Mouse (Mus musculus) brain, embryonic 14.5 days (tissue): ENCODE data around the gene Myo15b.

ENCODE experiments used
- CTCF ChIP-seq: fragments of 200-500 bp; IDR thresholded peaks from 2 replicates; pipeline ENCODE4 v1.5.1; 2012; ENCODE audit warnings: inconsistent platforms, mild to moderate bottlenecking, moderate library complexity, borderline replicate concordance; ENCODE audit not compliant: insufficient read depth, insufficient read length; ENCODE audit errors: extremely low read depth
- POLR2A ChIP-seq: fragments of 200-500 bp; IDR thresholded peaks from 2 replicates; pipeline ENCODE4 v1.6.1; 2012; ENCODE audit warnings: mild to moderate bottlenecking, inconsistent platforms, borderline replicate concordance; ENCODE audit not compliant: poor library complexity, insufficient read depth, insufficient read length, severe bottlenecking; ENCODE audit errors: extremely low read depth

DNA sequence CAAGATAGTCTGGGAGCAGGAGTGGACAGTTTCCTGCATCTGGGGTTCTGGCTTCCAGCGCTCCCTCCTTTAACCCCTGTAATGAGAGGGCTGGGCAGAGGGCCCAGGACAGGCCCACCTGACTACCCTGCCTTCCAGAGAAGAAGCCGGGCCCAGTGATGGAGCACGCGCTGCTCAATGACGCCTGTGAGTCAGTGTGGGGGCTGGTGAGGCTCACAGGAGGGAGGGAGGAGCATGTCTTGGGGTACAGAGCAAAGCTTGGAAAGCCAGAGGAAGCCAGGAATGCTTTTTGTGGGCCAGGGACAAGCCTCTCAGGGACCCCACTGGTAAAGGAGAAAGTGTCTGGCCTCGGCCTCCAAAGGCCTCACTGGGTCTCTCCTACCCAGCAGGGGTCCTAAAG, 3.5 kb upstream of the Myo15b start:
- TF ChIP-seq CTCF (no peak), POLR2A (no peak)
